Mouse (Mus musculus) c-Kit-positive CD71-positive TER-119-positive erythroid progenitor cells, embryonic 14.5 days (primary cell): Measurements from ENCODE around the gene Nlrp1b.

ENCODE experiments used
- DNase-seq: peaks from one replicate; pipeline ENCODE4 v3.0.0-alpha.2; 2013; ENCODE audit warnings: low spot score

Nlrp1b gene

GRCm38 (mm10) chr11:71230684-71231480 lies at the start of gene Nlrp1b:
TSS of gene Nlrp1b (minus strand) at chr11:71230733.
- DNase-seq, result no peak

DNA sequence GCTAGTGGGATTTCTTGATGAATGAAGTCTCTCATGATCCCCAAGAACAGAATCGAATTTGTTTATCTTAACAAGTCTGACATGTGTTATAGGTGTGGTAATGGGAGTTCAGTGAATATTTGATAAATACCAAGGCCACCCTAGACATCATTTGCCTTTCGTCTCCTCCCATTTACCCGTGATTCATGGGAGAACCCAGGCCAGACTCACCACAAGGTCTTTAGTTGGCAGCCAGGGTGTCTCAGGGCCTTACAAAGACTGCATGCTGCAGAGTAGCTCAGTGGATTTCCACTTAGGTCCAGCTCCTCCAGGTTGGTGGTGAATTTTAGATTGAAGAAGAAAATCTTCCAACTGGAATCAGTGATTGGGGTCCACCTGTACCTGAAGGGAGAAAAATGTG lies 30.5 kb upstream of the Nlrp1b start:
- no peak for DNase-seq

- no peak for DNase-seq
These were observed 20.8 kb upstream of the Nlrp1b start for GRCm38 (mm10) chr11:71251333-71251732.

DNA sequence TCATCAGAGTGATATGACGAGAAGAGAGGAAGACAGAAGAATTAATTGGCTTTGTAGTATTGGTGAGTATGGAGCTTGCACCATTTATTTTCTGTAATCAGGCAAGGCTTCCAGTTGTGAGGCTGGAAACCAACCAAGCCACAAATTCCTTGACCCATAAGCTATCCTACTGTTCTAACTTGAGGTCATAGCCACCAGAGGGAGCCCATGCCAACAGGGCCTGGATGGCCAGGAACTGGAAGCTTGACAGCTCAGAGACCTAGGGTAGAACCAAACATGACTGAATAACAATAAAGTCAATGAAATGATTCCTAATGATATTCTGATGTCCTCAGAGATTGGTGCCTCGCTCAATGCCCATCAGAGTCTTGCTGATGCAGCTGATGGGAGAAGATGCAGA lies 5.9 kb downstream of the Nlrp1b start:
- DNase-seq, result no peak

DNA sequence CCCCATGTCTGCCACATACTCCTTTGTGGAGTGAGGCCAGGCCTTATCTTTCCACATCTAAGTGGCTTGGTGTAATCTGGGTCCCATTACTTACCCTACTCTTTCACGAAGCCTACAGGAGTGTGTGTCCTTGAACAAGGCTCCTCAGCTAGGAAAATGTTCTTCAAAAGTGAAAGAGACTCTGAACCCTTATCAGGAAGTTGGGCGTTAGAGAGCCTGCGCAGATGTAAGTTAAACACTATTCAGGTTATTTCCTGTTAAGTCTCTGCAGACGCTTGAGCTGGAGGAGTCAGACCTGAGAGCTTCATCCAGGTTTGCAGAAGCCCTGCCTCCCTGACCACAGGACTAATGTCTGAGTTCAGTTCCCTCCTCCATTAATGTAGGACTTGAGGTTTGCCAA lies 27.8 kb downstream of the Nlrp1b start:
- no peak for DNase-seq

- DNase-seq, result no peak
These were observed 31.2 kb downstream of the Nlrp1b start for GRCm38 (mm10) chr11:71199349-71199748.

DNA sequence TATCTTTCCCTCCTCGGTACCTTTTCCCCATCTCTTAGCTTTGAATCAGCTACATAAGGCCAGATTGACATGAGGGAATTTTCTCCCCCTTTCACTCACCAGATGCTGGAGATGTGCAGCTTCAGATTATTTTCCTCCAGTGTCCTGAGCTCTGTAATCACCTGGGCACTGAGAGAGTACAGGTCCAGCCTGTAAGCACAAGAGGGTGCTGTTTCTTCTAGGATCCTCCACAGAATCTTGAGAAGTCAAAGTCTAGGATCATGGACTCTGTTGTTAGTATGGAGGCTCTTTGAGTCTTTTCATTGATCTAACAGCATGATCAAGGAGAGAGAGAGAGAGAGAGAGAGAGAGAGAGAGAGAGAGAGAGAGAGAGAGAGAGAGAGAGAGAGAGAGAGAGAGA lies 60.9 kb downstream of the Nlrp1b start:
- no peak for DNase-seq

DNA sequence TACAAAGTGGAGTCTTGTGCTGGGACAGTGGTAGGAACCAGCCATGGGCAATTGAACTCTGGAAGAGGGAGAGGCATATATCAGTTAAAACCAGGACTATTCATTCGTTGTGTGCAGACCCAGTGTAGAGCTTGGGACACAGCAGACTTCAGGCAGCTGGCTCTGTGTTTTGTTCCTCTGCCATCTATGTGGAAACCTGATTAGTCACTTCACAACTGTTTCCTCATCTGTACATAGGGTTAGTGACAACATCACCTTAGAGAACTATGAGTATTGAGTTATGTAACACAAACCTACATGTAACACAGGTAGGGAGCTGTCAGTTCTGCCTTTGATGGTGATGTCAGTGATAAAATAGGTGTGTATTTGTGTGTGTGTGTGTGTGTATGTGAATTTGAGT lies 66.4 kb downstream of the Nlrp1b start:
- DNase-seq, result no peak

- no peak for DNase-seq
These were observed 70.9 kb downstream of the Nlrp1b start for GRCm38 (mm10) chr11:71159439-71160136.

GRCm38 (mm10) chr11:71155272-71155671 lies 75.3 kb downstream of the Nlrp1b start:
- DNase-seq, result no peak

- no peak for DNase-seq
These were observed 85.9 kb downstream of the Nlrp1b start, which contains the start of gene Nlrp1a for GRCm38 (mm10) chr11:71144661-71145060. TSS of gene Nlrp1a (minus strand) at chr11:71144704.

DNA sequence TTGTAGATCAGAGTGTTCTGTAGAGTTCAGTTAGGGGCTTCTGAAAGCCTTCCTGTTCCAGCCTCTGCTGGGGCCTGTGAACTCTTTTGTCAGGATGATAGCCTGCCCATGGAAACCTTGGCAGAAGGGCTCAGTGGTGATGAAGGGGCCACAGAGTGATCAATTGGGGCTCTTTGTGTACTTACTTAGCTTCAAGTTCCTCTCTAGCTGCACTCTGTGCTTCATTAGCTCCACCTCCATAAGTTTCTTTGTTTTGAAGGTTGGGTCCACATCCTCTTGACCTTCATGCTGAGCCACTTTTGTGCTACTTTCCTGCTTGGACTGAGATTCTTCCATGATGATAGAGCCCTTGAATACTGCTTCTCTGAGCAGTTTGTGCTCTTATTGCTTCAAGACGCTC lies 88.5 kb downstream of the Nlrp1b start:
- DNase-seq, result no peak

GRCm38 (mm10) chr11:71107128-71107527 lies 123.4 kb downstream of the Nlrp1b start:
- no peak for DNase-seq

GRCm38 (mm10) chr11:71106261-71107021 lies 124.1 kb downstream of the Nlrp1b start:
- DNase-seq, result no peak

DNA sequence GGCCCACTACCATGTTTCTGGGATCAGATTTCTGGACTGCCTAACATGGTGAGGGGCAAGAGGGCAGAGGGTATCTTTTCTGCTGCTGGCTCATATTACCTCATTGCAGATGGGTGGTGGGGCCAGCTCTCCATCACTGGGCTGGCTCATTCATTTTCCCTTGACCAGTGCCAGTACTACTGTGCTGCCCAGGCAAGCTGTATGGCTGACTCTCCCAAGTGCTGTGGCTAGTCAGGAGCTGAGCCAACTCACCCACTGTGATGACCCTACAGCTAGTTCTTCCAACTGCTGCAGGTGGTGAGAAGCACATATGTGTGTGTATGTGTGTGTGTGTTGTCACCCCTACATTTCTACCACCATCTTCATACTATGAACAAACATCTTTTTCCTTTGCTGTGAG lies 126.6 kb downstream of the Nlrp1b start:
- DNase-seq, result no peak
